Mouse (Mus musculus) inflammation-experienced regulatory T-cells, adult 6 months (primary cell): ENCODE measurements around the gene Slc22a17. TPM values are rescaled to one million over a fixed set of nuclear protein-coding genes. Genes with fewer than 3 reads are reported as not detected.
A peak's percentile ranks its signal among the peaks of the same experiment; 100 is the strongest.
"Not testable (repeated sequence)": the region's sequence is repeated elsewhere in the genome, so short reads cannot be mapped to it uniquely, and the experiment has no call there.

Experiments
- ATAC-seq: one replicate; pipeline ENCODE4 v1.8.0; 2017
- polyA plus RNA-seq, 3 experiments: library from polyadenylated mRNA; unstranded; fragments of 100-300 nt; shearing (Covaris generic); gene quantifications; one replicate each; pipeline ENCODE4 v1.2.1; 2017

Gene Slc22a17
- 1 to 10 TPM in 2 of 3 experiments, under 1 TPM in 1; 0.25 to 1.6 (median 1.4) TPM for polyA plus RNA-seq

GRCm38 (mm10) chr14:54912886-54913285, at the start of gene Slc22a17:
Gene Slc22a17 (minus strand): TSS chr14:54913132.
- ATAC-seq: peak; percentile 86

GRCm38 (mm10) chr14:54962714-54963113, 49.8 kb upstream of the Slc22a17 start:
- ATAC-seq: no peak

- ATAC-seq: no peak
These were observed 48.6 kb upstream of the Slc22a17 start for GRCm38 (mm10) chr14:54961487-54961886.

DNA sequence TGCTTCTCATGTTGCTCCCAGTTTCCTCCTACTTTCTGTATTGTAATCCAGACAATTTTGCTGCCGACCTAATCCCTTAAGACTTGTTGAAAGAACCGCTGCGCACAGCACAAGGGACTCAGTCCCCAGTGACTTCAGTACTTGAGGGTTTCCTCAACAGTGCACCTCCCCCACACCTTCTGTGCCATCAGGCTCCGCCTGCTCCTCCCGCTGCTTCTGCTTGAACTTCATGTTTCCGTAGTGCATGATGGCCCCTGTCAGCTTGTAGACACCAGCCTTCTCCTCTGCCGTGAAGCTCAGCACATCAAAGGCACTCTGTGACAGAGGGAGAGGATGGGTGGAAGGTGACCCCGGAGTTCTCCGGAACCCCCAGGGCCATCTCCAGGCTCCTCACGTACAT, 47.8 kb upstream of the Slc22a17 start:
- no peak for ATAC-seq

DNA sequence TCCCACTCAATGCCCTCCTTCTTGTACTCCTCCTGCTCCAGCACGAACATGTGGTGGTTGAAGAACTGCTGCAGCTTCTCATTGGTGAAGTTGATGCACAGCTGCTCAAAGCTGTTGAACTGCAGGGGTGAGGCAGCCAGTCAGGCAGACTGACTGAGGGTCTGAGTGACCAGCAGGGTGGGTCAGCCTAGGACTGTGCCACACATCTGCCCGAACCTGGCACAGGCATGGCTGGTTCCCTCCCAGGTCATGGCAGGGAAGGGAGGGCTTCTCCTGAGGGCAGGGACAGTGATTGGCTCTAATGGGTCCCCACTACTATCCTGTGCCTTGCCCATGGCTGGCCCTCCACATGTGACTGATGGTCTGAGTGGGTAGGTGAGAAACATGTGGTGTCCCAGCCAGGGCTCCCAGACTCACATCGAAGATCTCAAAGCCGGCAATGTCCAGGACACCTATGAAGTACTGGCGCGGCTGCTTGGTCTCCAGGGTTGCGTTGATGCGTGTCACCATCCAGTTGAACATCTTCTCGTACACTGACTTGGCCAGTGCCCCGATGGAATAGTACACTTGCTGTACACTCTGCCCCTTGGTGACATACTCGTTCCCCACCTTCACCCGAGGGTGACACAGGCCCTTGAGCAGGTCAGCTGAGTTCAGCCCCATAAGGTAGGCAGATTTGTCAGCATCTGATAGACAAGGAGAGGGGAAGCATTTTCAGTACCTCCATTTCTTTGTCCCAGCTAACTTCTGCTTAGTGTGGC, 47.1 kb upstream of the Slc22a17 start:
- ATAC-seq: not testable (repeated sequence)

DNA sequence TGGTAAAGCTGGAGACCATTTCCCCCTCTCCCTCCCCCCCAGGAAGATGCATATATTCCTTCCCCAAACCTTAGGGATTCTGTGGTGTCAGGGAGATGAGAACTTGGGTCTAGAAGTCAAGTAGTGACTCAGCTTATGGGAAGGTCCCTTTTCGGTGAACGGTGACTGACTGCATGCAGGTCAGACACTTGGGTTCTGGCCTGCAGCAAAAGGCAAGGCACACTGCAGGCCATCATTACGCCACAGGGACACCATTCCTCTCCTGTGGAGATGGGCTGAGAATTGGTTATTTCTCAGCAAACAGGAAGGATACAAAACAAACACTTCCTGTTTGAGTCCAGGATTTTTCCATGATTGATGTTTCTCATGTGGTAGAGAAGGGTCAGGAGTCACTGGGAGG, 46.3 kb upstream of the Slc22a17 start:
- no peak for ATAC-seq

DNA sequence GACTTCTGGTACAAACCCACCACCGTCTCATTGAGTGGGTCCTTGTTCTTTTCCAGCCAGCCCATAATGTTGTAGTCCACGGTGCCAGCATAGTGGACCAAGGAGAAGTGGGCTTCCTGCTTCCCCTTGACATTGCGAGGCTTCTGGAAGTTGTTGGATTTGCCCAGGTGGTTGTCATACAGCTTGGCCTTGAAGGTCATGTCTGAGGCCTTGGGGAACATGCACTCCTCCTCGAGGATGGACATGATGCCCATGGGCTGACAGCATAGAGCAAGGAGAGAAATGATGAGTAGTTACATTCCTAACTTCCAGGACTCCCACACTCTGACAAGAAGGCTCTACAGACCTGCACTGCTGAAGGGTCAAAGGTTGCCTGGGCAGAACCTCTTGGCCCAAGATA, 45.6 kb upstream of the Slc22a17 start:
- ATAC-seq: no peak

- ATAC-seq: no peak
These were observed 43.6 kb upstream of the Slc22a17 start for GRCm38 (mm10) chr14:54956533-54956932.

GRCm38 (mm10) chr14:54955481-54955880, 42.5 kb upstream of the Slc22a17 start:
- no peak for ATAC-seq

DNA sequence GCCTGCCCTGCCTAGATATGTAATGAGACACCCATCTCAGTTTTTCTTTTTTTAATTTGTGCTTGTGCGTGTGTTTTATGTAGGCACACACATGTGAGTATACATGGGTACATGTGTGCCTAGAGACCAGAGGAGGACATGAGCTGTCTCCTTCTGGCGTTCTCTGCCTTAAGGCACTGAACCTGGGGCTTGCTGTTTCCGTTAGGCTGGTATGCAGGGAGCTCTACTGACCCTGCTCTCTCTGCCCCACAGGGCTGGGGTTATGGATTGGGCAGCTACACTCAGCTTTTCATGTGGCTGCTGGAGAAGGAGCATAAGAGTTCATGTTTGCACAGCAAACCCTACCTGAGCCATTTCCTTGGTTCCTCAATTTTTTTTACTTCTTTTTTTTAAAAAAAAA, 41.5 kb upstream of the Slc22a17 start:
- no peak for ATAC-seq

GRCm38 (mm10) chr14:54953664-54954206, 40.8 kb upstream of the Slc22a17 start:
- ATAC-seq: no peak

DNA sequence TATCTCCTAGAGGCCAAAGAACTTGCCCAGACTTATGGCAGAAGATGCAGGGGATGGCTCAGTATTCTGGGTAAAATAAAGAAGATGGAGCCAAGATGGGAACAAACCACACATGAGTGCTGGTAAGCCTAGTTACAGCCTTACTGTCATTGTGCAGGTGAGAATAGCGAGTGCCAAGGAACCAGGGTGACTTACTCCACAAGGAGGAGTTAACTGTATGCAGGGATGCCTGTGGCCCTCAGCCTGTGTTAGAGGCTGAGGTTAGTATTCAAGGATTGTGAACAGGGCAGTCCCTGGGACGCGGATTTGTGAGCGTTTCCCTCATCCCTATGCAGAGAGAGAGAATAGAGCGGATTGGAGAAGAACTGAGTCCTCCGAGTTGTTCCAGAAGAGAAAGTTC, 38.7 kb upstream of the Slc22a17 start:
- no peak for ATAC-seq

GRCm38 (mm10) chr14:54950493-54950892, 37.6 kb upstream of the Slc22a17 start:
- ATAC-seq: no peak

DNA sequence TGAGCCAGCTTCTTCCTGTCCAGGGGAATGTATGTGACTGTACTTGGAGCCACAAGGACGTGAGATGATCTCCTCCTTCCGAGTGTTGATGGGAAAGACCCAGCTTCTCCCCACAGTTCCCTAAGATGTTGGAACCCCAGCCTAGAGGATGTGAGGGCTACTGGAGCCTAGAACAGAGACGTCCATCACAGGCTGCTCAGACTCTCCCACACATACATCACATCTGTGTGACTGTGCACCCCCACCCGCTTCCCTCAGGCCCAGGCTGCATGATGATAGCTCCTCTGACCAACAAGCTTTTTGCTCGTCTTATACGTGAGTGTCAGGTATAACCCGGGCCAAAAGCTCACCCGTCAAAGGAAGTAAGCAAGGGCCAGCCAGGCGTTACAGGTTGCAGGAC, 35.8 kb upstream of the Slc22a17 start:
- ATAC-seq: no peak

GRCm38 (mm10) chr14:54947008-54947407, 34.1 kb upstream of the Slc22a17 start:
- not testable (repeated sequence) for ATAC-seq

DNA sequence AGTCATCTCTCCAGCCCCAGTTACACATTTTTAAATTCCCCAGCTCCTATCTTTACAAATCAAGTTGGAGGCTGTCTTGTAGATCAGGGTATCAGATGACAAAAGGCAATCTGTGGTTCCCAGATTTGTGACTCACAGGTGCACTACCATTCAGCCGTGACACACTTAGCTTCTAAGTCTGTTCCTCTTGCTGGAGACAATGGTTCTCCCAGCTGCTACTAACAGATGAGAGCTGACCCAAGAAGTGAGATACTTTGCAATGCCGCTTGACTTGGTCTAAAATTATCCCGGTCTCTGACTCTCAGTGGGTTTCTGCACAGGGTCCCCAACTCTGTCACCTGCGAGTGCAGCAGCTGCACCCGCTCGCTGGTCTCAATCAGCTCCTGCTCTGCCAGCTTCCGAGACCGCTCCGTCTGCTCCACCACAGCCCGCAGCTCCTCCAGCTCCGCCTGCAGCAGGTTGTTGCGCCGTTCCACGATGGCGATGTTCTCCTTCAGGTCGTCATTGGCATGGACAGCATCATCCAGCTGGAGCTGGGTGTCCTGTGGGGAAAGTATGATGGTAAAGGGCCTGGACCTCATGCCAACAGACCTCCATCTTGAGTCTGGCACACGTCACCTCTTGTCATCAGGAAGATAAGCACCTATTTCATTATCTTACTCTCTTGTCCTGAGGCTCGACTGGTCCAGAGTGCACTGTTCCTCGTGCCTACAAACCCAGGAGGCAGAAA, 33.2 kb upstream of the Slc22a17 start:
- ATAC-seq: no peak

DNA sequence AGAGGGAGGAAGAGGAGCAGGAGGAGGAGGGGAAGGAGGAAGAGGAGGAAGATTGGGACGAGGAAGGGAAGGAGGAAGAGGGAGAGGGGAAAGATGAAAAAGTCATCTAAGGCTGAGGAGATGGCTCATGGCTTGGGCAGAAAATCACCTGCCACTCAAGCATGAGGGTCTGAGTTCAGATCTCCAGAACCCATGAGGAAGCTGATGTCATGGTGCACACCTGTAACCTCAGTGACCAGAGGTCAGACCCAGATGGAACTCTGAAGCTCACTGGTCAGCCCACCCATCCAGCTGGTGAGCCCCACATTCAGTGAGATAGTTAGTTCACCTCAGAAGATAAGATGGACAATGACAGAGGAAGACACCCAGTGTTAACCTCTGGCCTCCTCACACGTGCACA, 32.0 kb upstream of the Slc22a17 start:
- no peak for ATAC-seq

DNA sequence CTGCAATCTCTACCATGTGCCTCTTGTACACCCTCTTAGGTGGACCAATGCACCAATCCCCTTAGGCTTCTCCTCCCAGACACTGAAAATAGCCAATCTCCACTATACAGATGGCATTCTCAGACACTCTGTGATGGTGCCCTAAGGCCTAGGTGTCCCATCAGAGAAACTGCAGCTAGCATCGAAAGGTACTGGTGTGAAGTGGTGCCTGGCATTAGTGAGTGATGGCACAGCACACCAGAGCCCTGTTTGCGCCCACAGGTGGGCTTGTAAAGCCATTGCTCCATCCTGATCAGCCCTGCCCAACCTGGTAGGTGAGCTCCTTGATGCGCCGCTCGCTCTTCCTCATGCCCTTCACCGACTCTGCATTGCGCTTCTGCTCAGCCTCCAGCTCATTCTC, 31.0 kb upstream of the Slc22a17 start:
- ATAC-seq: no peak

- ATAC-seq: no peak
These were observed 29.5 kb upstream of the Slc22a17 start for GRCm38 (mm10) chr14:54942479-54942878.

DNA sequence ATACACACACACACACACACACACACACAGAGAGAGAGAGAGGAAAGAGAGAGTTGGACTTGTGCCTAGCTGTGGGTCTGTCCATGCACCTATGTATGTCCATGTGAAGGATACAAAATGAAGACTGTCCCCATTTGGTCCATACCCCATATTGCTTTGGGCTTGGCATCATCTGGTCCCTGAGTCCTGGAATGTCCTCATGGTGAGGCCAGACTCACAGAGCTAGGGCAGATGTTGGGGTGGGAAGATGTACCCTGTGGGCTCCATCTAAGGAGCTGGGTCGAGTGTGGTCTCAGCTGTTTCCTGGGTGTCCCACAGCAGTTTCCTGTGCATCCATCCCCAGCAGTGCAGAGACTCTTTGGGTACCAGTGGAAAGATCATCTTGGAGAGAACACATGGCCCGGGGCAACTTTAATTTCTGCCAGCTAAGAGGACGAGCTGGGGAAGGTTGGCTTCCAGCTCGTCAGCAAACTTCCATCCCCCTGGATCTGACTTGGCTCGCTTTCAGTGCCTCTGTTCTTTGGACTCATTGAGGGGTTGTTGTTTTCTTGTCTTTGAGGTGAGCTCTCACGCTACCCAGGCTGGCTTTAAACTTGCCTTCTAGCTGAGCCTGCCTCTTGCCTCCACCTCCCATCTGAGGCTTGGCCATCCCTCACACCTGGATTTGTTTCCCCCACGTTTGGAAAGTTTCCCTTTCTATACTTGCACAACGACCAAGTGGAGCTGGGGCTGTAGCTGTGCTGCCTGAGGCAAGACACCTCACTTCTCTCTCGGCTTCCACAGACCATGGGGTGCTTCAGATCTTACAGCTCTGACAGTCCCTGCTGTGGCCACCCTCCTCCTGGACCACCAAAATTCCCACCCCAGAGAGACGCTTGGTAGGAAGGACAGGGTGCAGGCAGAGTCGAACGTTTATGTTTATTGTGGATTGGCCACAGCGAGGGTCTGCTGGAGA, 28.4 kb upstream of the Slc22a17 start:
- no peak for ATAC-seq

- ATAC-seq: no peak
These were observed 27.2 kb upstream of the Slc22a17 start for GRCm38 (mm10) chr14:54940176-54940530.

GRCm38 (mm10) chr14:54939434-54940175, 26.7 kb upstream of the Slc22a17 start:
- no peak for ATAC-seq
